Mouse (Mus musculus): ENCODE measurements at regions not wholly inside any gene's neighbourhood (a gene's known extent, or its start where the extent isn't known, plus 50 kb on each side); places are given as distances from the start of the nearest gene placed in this dataset.

DNA sequence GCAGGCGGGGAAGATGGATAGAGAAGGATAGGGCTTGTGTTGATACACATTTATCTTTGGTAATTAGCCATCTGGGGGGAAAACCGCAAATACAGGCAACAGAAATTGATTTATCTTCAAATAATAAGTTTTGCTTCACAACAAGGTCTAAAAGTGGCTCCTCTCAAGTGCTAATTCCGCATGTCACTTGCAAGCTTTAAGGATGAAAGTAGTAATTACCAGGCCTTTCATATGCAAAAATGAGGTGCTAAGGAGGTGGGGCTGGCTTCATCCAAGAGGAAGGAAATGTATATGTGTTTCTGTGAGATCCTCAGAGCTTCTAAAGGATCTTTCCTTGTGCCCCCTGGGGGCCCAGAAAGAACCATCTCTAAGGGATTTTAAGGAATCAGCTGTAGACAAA, 423.9 kb upstream of the Castor2 start:
- DNase-seq = no peak

GRCm38 (mm10) chr5:133666473-133666872, 433.0 kb upstream of the Castor2 start:
- DNase-seq = peak; percentile 41

- no peak for DNase-seq
These were observed 436.8 kb upstream of the Castor2 start for GRCm38 (mm10) chr5:133662474-133663256.

DNA sequence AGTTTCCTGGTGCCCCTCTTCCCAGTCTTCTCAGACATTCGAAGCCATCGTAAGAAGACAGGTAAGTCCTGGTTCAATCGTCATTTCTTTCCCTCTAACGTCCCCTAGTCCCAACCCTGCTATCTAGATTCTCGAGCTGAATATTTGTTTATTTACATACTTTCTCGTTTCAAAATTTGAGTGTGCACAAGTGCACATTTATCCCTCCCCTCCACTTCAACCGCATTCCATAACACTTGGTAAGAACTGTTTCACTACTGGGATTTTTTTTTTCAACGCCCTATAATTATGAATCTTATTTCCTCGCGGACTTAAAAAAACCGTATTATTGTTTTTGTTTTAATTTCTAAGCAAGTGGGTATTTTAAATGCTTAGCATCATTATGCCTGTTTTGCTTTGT, 439.2 kb upstream of the Castor2 start:
- DNase-seq = no peak

- DNase-seq = no peak
These were observed 442.7 kb upstream of the Castor2 start for GRCm38 (mm10) chr5:133656837-133657236.

DNA sequence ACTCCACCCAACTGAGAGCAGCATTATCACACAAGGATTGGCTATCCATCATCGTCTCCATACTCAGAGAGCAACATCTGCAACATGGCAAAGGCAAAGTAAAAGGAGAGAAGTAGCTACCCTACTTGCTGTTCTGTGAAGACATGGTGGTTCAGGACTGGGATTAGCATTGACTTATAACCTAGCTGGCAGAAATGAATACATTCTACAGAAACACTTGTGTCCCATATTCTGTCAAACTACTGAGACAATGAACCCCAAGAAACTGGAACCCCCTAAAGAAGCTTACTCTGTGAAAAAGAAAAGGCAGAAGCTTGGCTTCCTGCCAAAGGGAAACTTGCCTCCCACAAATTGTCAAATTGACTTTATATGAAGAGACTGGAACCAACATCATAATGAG, 446.1 kb upstream of the Castor2 start:
- no peak for DNase-seq

DNA sequence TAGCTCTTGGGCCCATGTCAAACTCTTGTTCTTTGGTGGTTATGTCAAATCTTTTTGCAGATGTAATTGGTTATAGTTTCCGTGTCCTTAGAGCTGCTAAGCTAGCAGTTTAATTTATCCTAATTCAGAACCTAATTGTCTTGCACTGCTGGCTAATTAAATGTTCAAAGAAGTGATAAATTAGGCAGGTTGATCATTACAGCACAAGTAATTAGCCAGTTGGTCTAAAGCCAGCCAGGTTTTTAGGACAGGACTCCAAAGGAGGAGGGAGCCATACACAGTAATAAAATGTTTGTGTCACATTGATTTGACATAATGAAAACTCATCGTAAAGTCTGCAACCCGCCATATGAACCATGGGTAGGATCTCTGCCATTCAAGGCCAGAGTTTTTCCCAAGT, 449.3 kb upstream of the Castor2 start:
- DNase-seq = no peak

DNA sequence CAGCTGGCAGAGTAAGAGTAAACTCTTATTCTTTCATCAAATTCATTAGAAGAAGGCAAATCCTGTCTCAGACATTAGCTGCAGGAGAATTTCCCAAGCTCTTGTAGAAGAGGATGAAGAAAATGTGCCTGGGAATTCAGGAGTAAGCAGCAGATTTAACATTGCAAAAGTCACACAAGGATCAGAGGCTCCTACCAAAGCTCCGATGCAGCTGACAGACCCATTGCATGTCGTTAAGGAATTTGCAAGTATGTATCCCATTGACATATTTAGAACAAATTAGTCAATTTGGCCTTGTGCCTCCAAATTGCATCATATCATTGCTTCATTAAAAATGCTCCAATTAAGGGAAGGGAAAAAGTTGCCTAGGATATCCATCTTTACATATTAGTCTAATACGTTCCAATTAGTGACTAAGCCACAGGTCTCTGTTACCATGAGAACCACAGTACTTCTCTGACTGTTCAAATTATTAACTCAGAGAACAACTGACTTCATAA, 453.8 kb upstream of the Castor2 start:
- no peak for DNase-seq

GRCm38 (mm10) chr5:133643326-133643725, 456.2 kb upstream of the Castor2 start:
- no peak for DNase-seq

- DNase-seq = no peak
These were observed 465.0 kb upstream of the Castor2 start for GRCm38 (mm10) chr5:133634481-133634880.

GRCm38 (mm10) chr5:133631812-133632211, 467.7 kb upstream of the Castor2 start:
- no peak for DNase-seq

DNA sequence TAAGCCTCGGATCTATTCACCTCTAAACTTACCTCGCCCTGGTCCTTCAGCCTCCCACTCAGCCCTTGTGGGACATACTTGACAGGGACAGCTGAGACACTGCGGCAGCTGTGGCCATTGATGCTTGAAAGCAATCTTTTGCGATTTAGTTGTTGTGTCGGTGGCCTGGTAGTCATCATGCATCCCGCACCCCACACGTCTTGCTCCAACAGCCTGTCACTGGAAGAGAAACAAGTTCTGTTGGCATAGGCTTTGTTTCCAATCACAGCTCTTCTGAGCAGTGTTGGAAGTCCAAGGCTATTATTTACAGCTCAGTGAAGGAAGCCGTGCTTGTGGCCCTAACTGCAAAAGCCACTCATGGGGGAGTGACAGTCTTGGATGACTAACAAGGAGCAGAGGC, 480.2 kb upstream of the Castor2 start:
- DNase-seq = no peak

- no peak for DNase-seq
These were observed 498.2 kb upstream of the Castor2 start for GRCm38 (mm10) chr5:133601241-133601739.

- no peak for DNase-seq
These were observed 498.9 kb upstream of the Castor2 start for GRCm38 (mm10) chr5:133600630-133601029.

DNA sequence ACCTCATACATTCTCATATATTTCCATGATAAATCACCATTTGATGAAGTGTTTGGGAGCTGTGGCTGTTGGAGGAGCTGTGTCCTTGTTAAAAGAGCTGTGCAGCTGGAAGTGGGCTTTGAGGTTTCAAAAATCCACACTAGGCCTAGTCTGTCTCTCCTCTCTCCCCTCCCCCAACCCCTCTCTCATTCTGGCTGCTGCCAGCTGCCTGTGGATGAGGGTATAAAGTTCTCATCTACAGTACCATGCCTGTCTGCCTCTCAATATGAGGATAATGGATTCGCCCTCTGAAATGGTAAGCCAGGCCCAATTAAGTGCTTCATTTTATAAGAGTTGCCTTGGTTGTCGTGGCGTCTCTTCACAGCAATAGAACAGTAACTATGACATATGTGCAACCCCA, 501.4 kb upstream of the Castor2 start:
- DNase-seq = no peak

DNA sequence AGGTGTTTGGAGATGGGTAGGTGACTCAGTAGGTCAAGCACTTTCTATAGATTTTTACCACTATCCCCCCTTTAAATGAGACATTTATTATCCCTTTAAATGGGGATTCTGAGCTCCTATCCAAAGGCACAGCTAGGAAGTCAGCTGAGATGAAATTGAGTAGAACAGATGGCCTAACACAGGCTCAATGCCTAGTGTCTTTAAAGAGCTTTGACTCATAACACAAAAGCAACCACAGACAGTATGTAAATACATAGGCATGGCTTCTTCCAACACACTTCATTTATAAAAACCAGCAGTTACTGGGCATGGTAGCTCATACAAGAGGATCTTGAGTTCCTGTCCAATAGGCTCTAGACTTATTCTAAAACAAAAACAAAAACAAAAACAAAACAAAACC, 513.0 kb upstream of the Castor2 start:
- DNase-seq = no peak

DNA sequence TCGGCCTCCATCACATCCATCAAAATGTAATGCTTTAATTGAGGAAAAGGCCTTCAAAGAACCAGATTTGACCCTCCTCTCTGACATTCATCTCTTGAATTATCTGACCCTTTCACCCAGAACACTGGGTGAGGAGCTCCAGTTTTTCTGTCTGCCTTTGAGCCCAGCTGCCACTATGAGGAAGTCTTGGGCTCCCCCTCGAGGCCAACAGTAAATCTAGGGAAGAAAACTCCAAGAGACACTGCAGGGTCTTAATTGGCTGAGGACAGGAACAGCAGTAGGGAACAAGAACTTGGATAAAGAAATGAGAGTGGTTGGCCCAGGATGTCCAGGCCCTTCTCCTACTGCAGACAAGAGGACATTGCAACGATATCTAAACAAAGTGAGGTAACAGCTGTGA, 514.3 kb upstream of the Castor2 start:
- DNase-seq = peak; percentile 23

GRCm38 (mm10) chr5:133576595-133576994, 522.9 kb upstream of the Castor2 start:
- DNase-seq = no peak

- DNase-seq = no peak
These were observed 530.4 kb upstream of the Castor2 start for GRCm38 (mm10) chr5:133569096-133569495.

- no peak for DNase-seq
These were observed 533.0 kb upstream of the Castor2 start for GRCm38 (mm10) chr5:133566506-133566905.

DNA sequence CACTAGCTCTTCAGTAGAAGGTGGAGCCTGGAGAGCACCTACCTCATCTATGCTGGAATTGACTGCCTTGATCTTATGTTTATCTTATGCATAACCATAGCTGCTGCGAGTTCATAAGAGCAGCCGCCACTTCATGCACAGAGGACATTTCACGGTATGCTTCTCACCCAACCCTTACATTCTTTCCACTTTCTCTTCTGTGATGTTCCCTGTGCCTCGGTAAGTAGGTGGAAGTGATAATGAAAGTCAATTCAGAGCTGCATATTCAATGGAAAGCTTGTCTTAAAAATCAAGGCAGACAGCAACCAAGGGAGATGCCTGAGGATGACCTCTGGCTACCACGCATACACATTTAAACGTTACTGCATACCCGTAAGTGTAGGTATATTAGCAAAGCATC, 548.9 kb upstream of the Castor2 start:
- no peak for DNase-seq

- DNase-seq = no peak
These were observed 557.3 kb upstream of the Castor2 start for GRCm38 (mm10) chr5:133542217-133542616.

DNA sequence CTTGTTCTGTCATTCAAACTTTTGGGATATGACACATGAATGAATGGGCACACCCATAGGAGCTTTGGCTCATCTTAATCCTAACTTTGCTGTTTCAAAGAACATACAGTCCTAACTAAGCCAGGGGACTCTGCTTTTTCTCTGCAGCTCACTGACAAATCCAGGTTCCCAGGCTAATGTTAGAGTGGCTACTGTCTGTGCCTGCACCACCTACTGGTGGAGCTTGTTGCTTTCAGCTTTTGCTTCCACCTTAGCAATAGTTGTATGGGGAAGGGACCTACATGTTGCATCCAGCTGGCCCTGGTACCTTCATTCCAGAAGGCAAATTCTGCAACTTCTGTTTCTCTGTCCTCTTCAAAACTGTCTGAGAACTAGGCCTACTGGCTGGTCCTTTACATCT, 566.8 kb upstream of the Castor2 start:
- no peak for DNase-seq

DNA sequence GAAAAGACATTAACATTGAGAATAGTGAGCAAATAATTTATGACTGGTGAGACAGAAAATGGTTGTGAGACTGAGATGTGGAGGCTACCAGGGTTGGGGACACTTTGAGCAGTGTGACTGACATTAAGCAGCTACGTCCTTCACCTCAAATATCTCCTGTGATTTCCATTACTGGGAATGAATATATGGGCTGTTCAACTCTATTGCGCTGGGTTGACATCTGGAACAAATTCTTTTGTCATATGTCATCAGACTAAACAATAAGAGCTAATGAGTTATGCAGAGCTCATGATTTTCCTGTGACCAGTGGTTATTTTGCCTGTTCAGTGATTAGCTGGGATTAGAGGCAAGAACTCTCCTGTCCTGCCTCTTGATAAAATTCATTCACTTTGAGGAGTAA, 593.9 kb upstream of the Castor2 start:
- no peak for DNase-seq

GRCm38 (mm10) chr5:133487806-133488290, 611.7 kb upstream of the Castor2 start:
- peak; percentile 86 for DNase-seq

Data from cerebellum, adult 11-12 months (tissue).